Mouse (Mus musculus): Measurements from ENCODE around the gene Lamtor3. TPM values are rescaled to one million over a fixed set of nuclear protein-coding genes. Genes with fewer than 3 reads are reported as not detected.

Gene Lamtor3
- polyA plus RNA-seq, 1 experiment = 92.8 TPM

GRCm38 (mm10) chr3:137935570-137936525 lies 17.5 kb downstream of the Lamtor3 start:
- H3K27ac ChIP-seq (ENCODE audit: insufficient read depth, low read length) = no peak overlapping the region

GRCm38 (mm10) chr3:137936541-137936940 lies 18.2 kb downstream of the Lamtor3 start:
- DNase-seq = no peak

More at GRCm38 (mm10) chr3:137935570-137936525, 17.5 kb downstream of the Lamtor3 start:
- Histone ChIP-seq H3K27me3 (ENCODE audit: control insufficient read depth, insufficient read depth, low read length) (no peaks in the 10 kb centered on the region), H3K4me1 (ENCODE audit: control insufficient read depth, insufficient read depth, low read length) (no peaks in the 10 kb centered on the region), H3K4me3 (replicated peaks; ENCODE audit: insufficient read depth, low read depth, low read length) (no peak overlapping the region)
- WGBS = 49% methylated on average over 5 of the region's 5 CpGs
- no peak for DNase-seq
- TF ChIP-seq CTCF (IDR thresholded peaks at IDR 0.05; ENCODE audit: borderline replicate concordance, insufficient read depth, low read depth, low read length) (no peak), POLR2A (IDR thresholded peaks at IDR 0.05; ENCODE audit: borderline replicate concordance, insufficient read depth, low read length) (no peak)

GRCm38 (mm10) chr3:137938608-137939007 lies 20.3 kb downstream of the Lamtor3 start:
- peak; percentile 29 to 38 for DNase-seq
- Histone ChIP-seq H3K4me1 (ENCODE audit: control insufficient read depth, insufficient read depth, low read length) (no peaks in the 10 kb centered on the region), H3K27ac (ENCODE audit: insufficient read depth, low read length) (no peak overlapping the region), H3K4me3 (replicated peaks; ENCODE audit: insufficient read depth, low read depth, low read length) (no peak overlapping the region), H3K27me3 (ENCODE audit: control insufficient read depth, insufficient read depth, low read length) (no peaks in the 10 kb centered on the region)
- TF ChIP-seq POLR2A (IDR thresholded peaks at IDR 0.05; ENCODE audit: borderline replicate concordance, insufficient read depth, low read length) = no peak
- 0 out of 2 replicates have a peak, but pooled peaks have one; percentile 1 for TF ChIP-seq CTCF (IDR thresholded peaks at IDR 0.05; ENCODE audit: borderline replicate concordance, insufficient read depth, low read depth, low read length)
- WGBS = 32% methylated on average over 6 of the region's 6 CpGs

More at GRCm38 (mm10) chr3:137936541-137936940, 18.2 kb downstream of the Lamtor3 start:
- Histone ChIP-seq H3K27ac (ENCODE audit: insufficient read depth, low read length) (no peak overlapping the region), H3K4me1 (ENCODE audit: control insufficient read depth, insufficient read depth, low read length) (no peaks in the 10 kb centered on the region), H3K4me3 (replicated peaks; ENCODE audit: insufficient read depth, low read depth, low read length) (no peak overlapping the region), H3K27me3 (ENCODE audit: control insufficient read depth, insufficient read depth, low read length) (no peaks in the 10 kb centered on the region)
- WGBS = 32% methylated on average over 6 of the region's 6 CpGs
- no peak for TF ChIP-seq CTCF (IDR thresholded peaks at IDR 0.05; ENCODE audit: borderline replicate concordance, insufficient read depth, low read depth, low read length)
- no peak for TF ChIP-seq POLR2A (IDR thresholded peaks at IDR 0.05; ENCODE audit: borderline replicate concordance, insufficient read depth, low read length)

- no peaks in the 10 kb centered on the region for H3K4me1 ChIP-seq (ENCODE audit: control insufficient read depth, insufficient read depth, low read length)
- H3K4me3 ChIP-seq (replicated peaks; ENCODE audit: insufficient read depth, low read depth, low read length) = no peak overlapping the region
- no peaks in the 10 kb centered on the region for H3K27me3 ChIP-seq (ENCODE audit: control insufficient read depth, insufficient read depth, low read length)
- 55% methylated on average over 4 of the region's 4 CpGs for WGBS
- no peak for DNase-seq
- H3K27ac ChIP-seq (ENCODE audit: insufficient read depth, low read length) = no peak overlapping the region
- TF ChIP-seq POLR2A (IDR thresholded peaks at IDR 0.05; ENCODE audit: borderline replicate concordance, insufficient read depth, low read length) (no peak), CTCF (IDR thresholded peaks at IDR 0.05; ENCODE audit: borderline replicate concordance, insufficient read depth, low read depth, low read length) (no peak)
Observed at GRCm38 (mm10) chr3:137940757-137941156, 22.5 kb downstream of the Lamtor3 start.

- Histone ChIP-seq H3K27ac (ENCODE audit: insufficient read depth, low read length) (no peak overlapping the region), H3K4me3 (replicated peaks; ENCODE audit: insufficient read depth, low read depth, low read length) (no peak overlapping the region), H3K27me3 (ENCODE audit: control insufficient read depth, insufficient read depth, low read length) (no peaks in the 10 kb centered on the region), H3K4me1 (ENCODE audit: control insufficient read depth, insufficient read depth, low read length) (no peaks in the 10 kb centered on the region)
- DNase-seq = no peak
- TF ChIP-seq POLR2A (IDR thresholded peaks at IDR 0.05; ENCODE audit: borderline replicate concordance, insufficient read depth, low read length) (no peak), CTCF (IDR thresholded peaks at IDR 0.05; ENCODE audit: borderline replicate concordance, insufficient read depth, low read depth, low read length) (no peak)
Observed at GRCm38 (mm10) chr3:137941555-137941954, 23.2 kb downstream of the Lamtor3 start.

DNA sequence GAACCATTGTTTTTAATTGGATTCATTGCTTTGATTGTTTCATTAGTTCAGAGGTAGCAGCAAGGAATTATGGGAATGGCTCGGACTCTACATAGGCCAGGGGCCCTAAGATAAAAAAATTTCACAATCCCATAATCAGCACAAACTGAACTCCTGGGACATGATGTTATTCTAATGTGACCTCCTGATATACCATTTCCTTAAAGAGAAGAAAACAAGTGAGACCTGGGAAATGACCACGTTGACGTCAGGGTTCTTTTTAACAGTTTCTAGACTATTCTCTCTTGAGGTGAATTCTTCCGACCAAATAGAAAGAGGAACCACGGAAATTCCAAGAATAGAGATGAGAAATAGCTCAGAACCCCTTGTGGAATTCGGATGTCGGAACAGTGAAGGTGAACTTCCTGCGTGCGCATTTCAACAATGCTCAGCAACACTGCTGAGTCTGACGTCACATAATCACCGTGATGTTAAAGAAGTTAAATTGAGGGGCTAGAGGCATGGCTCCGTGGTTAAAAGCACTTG lies 23.9 kb downstream of the Lamtor3 start:
- whole genome bisulfite sequencing = 89% methylated on average over 12 of the region's 12 CpGs

GRCm38 (mm10) chr3:137943737-137944154 lies 25.4 kb downstream of the Lamtor3 start:
- Histone ChIP-seq H3K4me1 (ENCODE audit: control insufficient read depth, insufficient read depth, low read length) (no peaks in the 10 kb centered on the region), H3K27me3 (ENCODE audit: control insufficient read depth, insufficient read depth, low read length) (no peaks in the 10 kb centered on the region), H3K27ac (ENCODE audit: insufficient read depth, low read length) (no peak overlapping the region), H3K4me3 (replicated peaks; ENCODE audit: insufficient read depth, low read depth, low read length) (no peak overlapping the region)
- 87% methylated on average over 6 of the region's 6 CpGs for WGBS
- TF ChIP-seq POLR2A (IDR thresholded peaks at IDR 0.05; ENCODE audit: borderline replicate concordance, insufficient read depth, low read length) (no peak), CTCF (IDR thresholded peaks at IDR 0.05; ENCODE audit: borderline replicate concordance, insufficient read depth, low read depth, low read length) (no peak)
- no peak for DNase-seq

More for the DNA sequence above, 23.9 kb downstream of the Lamtor3 start:
- TF ChIP-seq CTCF (IDR thresholded peaks at IDR 0.05; ENCODE audit: borderline replicate concordance, insufficient read depth, low read depth, low read length) (no peak), POLR2A (IDR thresholded peaks at IDR 0.05; ENCODE audit: borderline replicate concordance, insufficient read depth, low read length) (no peak)
- H3K27ac ChIP-seq (ENCODE audit: insufficient read depth, low read length) = no peak overlapping the region
- DNase-seq = no peak
- no peaks in the 10 kb centered on the region for H3K27me3 ChIP-seq (ENCODE audit: control insufficient read depth, insufficient read depth, low read length)
- no peak overlapping the region for H3K4me3 ChIP-seq (replicated peaks; ENCODE audit: insufficient read depth, low read depth, low read length)
- H3K4me1 ChIP-seq (ENCODE audit: control insufficient read depth, insufficient read depth, low read length) = no peaks in the 10 kb centered on the region
